Mouse (Mus musculus): ENCODE measurements around the gene Gm4756. TPM values are rescaled to one million over a fixed set of nuclear protein-coding genes. Genes with fewer than 3 reads are reported as not detected.
"Not testable (repeated sequence)": the region's sequence is repeated elsewhere in the genome, so short reads cannot be mapped to it uniquely, and the experiment has no call there.

The Gm4756 gene
- polyA plus RNA-seq, 1 experiment from 2014 or later = not detected

GRCm38 (mm10) chr12:72612053-72612452 is 37.4 kb downstream of the Gm4756 start:
- Histone ChIP-seq H3K9ac (ENCODE audit: low read length) (no peak overlapping the region), H3K36me3 (ENCODE audit: control insufficient read depth, insufficient read depth, low read length) (no peaks in the 10 kb centered on the region), H3K27me3 (ENCODE audit: control insufficient read depth, insufficient read depth, low read depth, low read length) (no peaks in the 10 kb centered on the region), H3K9me3 (ENCODE audit: control insufficient read depth, low read length) (no peaks in the 10 kb centered on the region), H3K27ac (ENCODE audit: low read length) (no peak overlapping the region), H3K4me2 (ENCODE audit: low read depth, low read length) (no peak overlapping the region), H3K4me1 (replicated peaks; ENCODE audit: control insufficient read depth, insufficient read depth, low read length) (no peaks in the 10 kb centered on the region), H3K4me3 (ENCODE audit: low read length) (no peak overlapping the region)
- 90% methylated on average over 3 of the region's 3 CpGs for WGBS
- no peak for ATAC-seq (ENCODE audit: low read depth)

- not testable (repeated sequence) for ATAC-seq (ENCODE audit: low read depth); H3K4me2 ChIP-seq (ENCODE audit: low read depth, low read length); H3K27me3 ChIP-seq (ENCODE audit: control insufficient read depth, insufficient read depth, low read depth, low read length); H3K27ac ChIP-seq (ENCODE audit: low read length); H3K36me3 ChIP-seq (ENCODE audit: control insufficient read depth, insufficient read depth, low read length); H3K4me1 ChIP-seq (replicated peaks; ENCODE audit: control insufficient read depth, insufficient read depth, low read length); H3K9me3 ChIP-seq (ENCODE audit: control insufficient read depth, low read length); H3K4me3 ChIP-seq (ENCODE audit: low read length); H3K9ac ChIP-seq (ENCODE audit: low read length)
- 70% methylated on average over 2 of the region's 2 CpGs for WGBS
Observed at GRCm38 (mm10) chr12:72598731-72599130, 50.7 kb downstream of the Gm4756 start.

- H3K27me3 ChIP-seq (ENCODE audit: control insufficient read depth, insufficient read depth, low read depth, low read length) = no peaks in the 10 kb centered on the region
- no peaks in the 10 kb centered on the region for H3K9me3 ChIP-seq (ENCODE audit: control insufficient read depth, low read length)
- H3K4me1 ChIP-seq (replicated peaks; ENCODE audit: control insufficient read depth, insufficient read depth, low read length) = no peaks in the 10 kb centered on the region
- H3K4me2 ChIP-seq (ENCODE audit: low read depth, low read length) = no peak overlapping the region
- H3K4me3 ChIP-seq (ENCODE audit: low read length) = no peak overlapping the region
- 72% methylated on average over 2 of the region's 2 CpGs for WGBS
- H3K36me3 ChIP-seq (ENCODE audit: control insufficient read depth, insufficient read depth, low read length) = no peaks in the 10 kb centered on the region
- H3K27ac ChIP-seq (ENCODE audit: low read length) = no peak overlapping the region
- no peak for ATAC-seq (ENCODE audit: low read depth)
- H3K9ac ChIP-seq (ENCODE audit: low read length) = no peak overlapping the region
Observed at GRCm38 (mm10) chr12:72594001-72594400, 55.5 kb downstream of the Gm4756 start.

GRCm38 (mm10) chr12:72592991-72593390 is 56.5 kb downstream of the Gm4756 start:
- Histone ChIP-seq H3K27ac (ENCODE audit: low read length) (no peak overlapping the region), H3K9me3 (ENCODE audit: control insufficient read depth, low read length) (no peaks in the 10 kb centered on the region), H3K4me1 (replicated peaks; ENCODE audit: control insufficient read depth, insufficient read depth, low read length) (no peaks in the 10 kb centered on the region), H3K4me2 (ENCODE audit: low read depth, low read length) (no peak overlapping the region), H3K9ac (ENCODE audit: low read length) (no peak overlapping the region), H3K36me3 (ENCODE audit: control insufficient read depth, insufficient read depth, low read length) (no peaks in the 10 kb centered on the region), H3K4me3 (ENCODE audit: low read length) (no peak overlapping the region), H3K27me3 (ENCODE audit: control insufficient read depth, insufficient read depth, low read depth, low read length) (no peaks in the 10 kb centered on the region)
- no peak for ATAC-seq (ENCODE audit: low read depth)

GRCm38 (mm10) chr12:72585339-72585738 is 64.1 kb downstream of the Gm4756 start:
- Histone ChIP-seq H3K9ac (ENCODE audit: low read length) (no peak overlapping the region), H3K27me3 (ENCODE audit: control insufficient read depth, insufficient read depth, low read depth, low read length) (no peaks in the 10 kb centered on the region), H3K27ac (ENCODE audit: low read length) (no peak overlapping the region), H3K4me3 (ENCODE audit: low read length) (no peak overlapping the region), H3K9me3 (ENCODE audit: control insufficient read depth, low read length) (no peaks in the 10 kb centered on the region; the same call in 1 of the 2 replicates), H3K4me2 (ENCODE audit: low read depth, low read length) (no peak overlapping the region), H3K4me1 (replicated peaks; ENCODE audit: control insufficient read depth, insufficient read depth, low read length) (no peaks in the 10 kb centered on the region), H3K36me3 (ENCODE audit: control insufficient read depth, insufficient read depth, low read length) (no peaks in the 10 kb centered on the region)
- ATAC-seq (ENCODE audit: low read depth) = no peak
- 96% methylated on average over 1 of the region's 1 CpGs for WGBS

GRCm38 (mm10) chr12:72583099-72583498 is 66.4 kb downstream of the Gm4756 start:
- no peak overlapping the region for H3K4me3 ChIP-seq (ENCODE audit: low read length)
- H3K9me3 ChIP-seq (ENCODE audit: control insufficient read depth, low read length) = no peaks in the 10 kb centered on the region; the same call in 1 of the 2 replicates
- H3K27ac ChIP-seq (ENCODE audit: low read length) = no peak overlapping the region
- no peak for ATAC-seq (ENCODE audit: low read depth)
- no peak overlapping the region for H3K4me2 ChIP-seq (ENCODE audit: low read depth, low read length)
- H3K4me1 ChIP-seq (replicated peaks; ENCODE audit: control insufficient read depth, insufficient read depth, low read length) = no peaks in the 10 kb centered on the region
- H3K27me3 ChIP-seq (ENCODE audit: control insufficient read depth, insufficient read depth, low read depth, low read length) = no peaks in the 10 kb centered on the region
- no peak overlapping the region for H3K9ac ChIP-seq (ENCODE audit: low read length)
- 79% methylated on average over 2 of the region's 2 CpGs for whole genome bisulfite sequencing
- no peaks in the 10 kb centered on the region for H3K36me3 ChIP-seq (ENCODE audit: control insufficient read depth, insufficient read depth, low read length)

- ATAC-seq (ENCODE audit: low read depth) = no peak
- Histone ChIP-seq H3K9ac (ENCODE audit: low read length) (no peak overlapping the region), H3K36me3 (ENCODE audit: control insufficient read depth, insufficient read depth, low read length) (no peaks in the 10 kb centered on the region), H3K9me3 (ENCODE audit: control insufficient read depth, low read length) (no peaks in the 10 kb centered on the region; the same call in 1 of the 2 replicates), H3K4me3 (ENCODE audit: low read length) (no peak overlapping the region), H3K27ac (ENCODE audit: low read length) (no peak overlapping the region), H3K4me2 (ENCODE audit: low read depth, low read length) (no peak overlapping the region), H3K27me3 (ENCODE audit: control insufficient read depth, insufficient read depth, low read depth, low read length) (no peaks in the 10 kb centered on the region), H3K4me1 (replicated peaks; ENCODE audit: control insufficient read depth, insufficient read depth, low read length) (no peaks in the 10 kb centered on the region)
- 90% methylated on average over 3 of the region's 3 CpGs for WGBS
Observed at GRCm38 (mm10) chr12:72582021-72582420, 67.4 kb downstream of the Gm4756 start.

- Histone ChIP-seq H3K4me3 (ENCODE audit: low read length) (no peak overlapping the region), H3K9ac (ENCODE audit: low read length) (no peak overlapping the region), H3K36me3 (ENCODE audit: control insufficient read depth, insufficient read depth, low read length) (no peaks in the 10 kb centered on the region), H3K9me3 (ENCODE audit: control insufficient read depth, low read length) (no peaks in the 10 kb centered on the region), H3K27me3 (ENCODE audit: control insufficient read depth, insufficient read depth, low read depth, low read length) (no peaks in the 10 kb centered on the region), H3K27ac (ENCODE audit: low read length) (no peak overlapping the region), H3K4me2 (ENCODE audit: low read depth, low read length) (no peak overlapping the region), H3K4me1 (replicated peaks; ENCODE audit: control insufficient read depth, insufficient read depth, low read length) (no peaks in the 10 kb centered on the region)
- 63% methylated on average over 4 of the region's 4 CpGs for WGBS
- ATAC-seq (ENCODE audit: low read depth) = no peak
Observed at GRCm38 (mm10) chr12:72564281-72564795, 85.1 kb downstream of the Gm4756 start.

- no peaks in the 10 kb centered on the region for H3K9me3 ChIP-seq (ENCODE audit: control insufficient read depth, low read length)
- ATAC-seq (ENCODE audit: low read depth) = peak; percentile 93
- no peak overlapping the region for H3K9ac ChIP-seq (ENCODE audit: low read length)
- peaks cover 2% of the 10 kb centered on the region for H3K36me3 ChIP-seq (ENCODE audit: control insufficient read depth, insufficient read depth, low read length)
- 59% methylated on average over 4 of the region's 4 CpGs for WGBS
- H3K4me3 ChIP-seq (ENCODE audit: low read length) = no peak overlapping the region
- H3K4me2 ChIP-seq (ENCODE audit: low read depth, low read length) = no peak overlapping the region
- H3K4me1 ChIP-seq (replicated peaks; ENCODE audit: control insufficient read depth, insufficient read depth, low read length) = no peaks in the 10 kb centered on the region; the same call in 1 of the 2 replicates
- H3K27me3 ChIP-seq (ENCODE audit: control insufficient read depth, insufficient read depth, low read depth, low read length) = no peaks in the 10 kb centered on the region; the same call in 1 of the 2 replicates
- H3K27ac ChIP-seq (ENCODE audit: low read length) = no peak overlapping the region
Observed at GRCm38 (mm10) chr12:72554347-72554746, 95.1 kb downstream of the Gm4756 start.

GRCm38 (mm10) chr12:72538571-72538970 is 110.9 kb downstream of the Gm4756 start:
- H3K4me1 ChIP-seq (replicated peaks; ENCODE audit: control insufficient read depth, insufficient read depth, low read length) = 0 out of 2 replicates have a peak, but pooled peaks cover 3% of the 10 kb centered on the region
- H3K9ac ChIP-seq (ENCODE audit: low read length) = no peak overlapping the region
- H3K4me2 ChIP-seq (ENCODE audit: low read depth, low read length) = no peak overlapping the region
- H3K4me3 ChIP-seq (ENCODE audit: low read length) = no peak overlapping the region
- 86% methylated on average over 10 of the region's 10 CpGs for WGBS
- ATAC-seq (ENCODE audit: low read depth) = no peak
- H3K27me3 ChIP-seq (ENCODE audit: control insufficient read depth, insufficient read depth, low read depth, low read length) = no peaks in the 10 kb centered on the region
- H3K27ac ChIP-seq (ENCODE audit: low read length) = no peak overlapping the region
- peaks cover 4% of the 10 kb centered on the region; the same call in 1 of the 2 replicates for H3K36me3 ChIP-seq (ENCODE audit: control insufficient read depth, insufficient read depth, low read length)
- H3K9me3 ChIP-seq (ENCODE audit: control insufficient read depth, low read length) = no peaks in the 10 kb centered on the region
